ENCODE assay signal across 30 mouse cellular contexts in genomic region chr2:36073781-36074180, GRCm38 (mm10). TPM values are rescaled to one million over a fixed set of nuclear protein-coding genes. Genes with fewer than 3 reads are reported as not detected.
DNase-seq lines count a peak whose midpoint lies in the region; ATAC-seq and TF ChIP-seq lines count a peak whose summit lies in the region.
"Had no signal": no experiment of that assay in that cellular context is flagged by ENCODE, and none has a peak within 500 bp of the region (broad histone marks: within the 10 kb centered on the region; RNA-seq: fewer than 3 reads in every experiment).

No protein-coding gene starts in this region.

- intact Hi-C loops in gastrocnemius, postnatal 36 days (cut with DNase I), result no loop called here

- no peak for TF ChIP-seq CTCF in stomach, postnatal 0 days (IDR thresholded peaks at IDR 0.05; ENCODE audit: low read depth)

- no peak overlapping the region for H3K27ac ChIP-seq in stomach, embryonic 14.5 days (ENCODE audit: low read length)
- H3K27ac ChIP-seq in stomach, postnatal 0 days (replicated peaks), result no peak overlapping the region
- no peak overlapping the region for H3K27ac ChIP-seq in midbrain, embryonic 15.5 days
- H3K27ac ChIP-seq: embryonic facial prominence, embryonic 10.5 days; embryonic facial prominence, embryonic 15.5 days; forebrain, embryonic 12.5 days; hindbrain, embryonic 10.5 days; hindbrain, embryonic 15.5 days; limb, embryonic 10.5 days; limb, embryonic 15.5 days; liver, embryonic 15.5 days; midbrain, embryonic 10.5 days; neural tube, embryonic 13.5 days had no signal

- 0 out of 2 replicates have a peak, but pooled peaks have one; percentile 7 for ATAC-seq in stomach, embryonic 14.5 days (ENCODE audit: insufficient number of reproducible peaks, insufficient read depth, low FRiP score, low read depth)
- ATAC-seq in stomach, postnatal 0 days (ENCODE audit: low FRiP score, low TSS enrichment), result no peak
- ATAC-seq in midbrain, embryonic 15.5 days (replicated peaks), result no peak
- ATAC-seq: inflammation-experienced regulatory T-cells, adult 6 months had no signal

- WGBS in stomach, embryonic 14.5 days, result 57% methylated on average over 3 of the region's 3 CpGs
- WGBS in stomach, postnatal 0 days, result 53% methylated on average over 3 of the region's 3 CpGs
- WGBS in midbrain, embryonic 15.5 days, result 68% methylated on average over 3 of the region's 3 CpGs

- H3K4me3 ChIP-seq in stomach, embryonic 14.5 days (ENCODE audit: low read depth, low read length), result no peak overlapping the region
- H3K4me3 ChIP-seq in stomach, postnatal 0 days (ENCODE audit: low read depth, low read length), result no peak overlapping the region
- H3K4me3 ChIP-seq in midbrain, embryonic 15.5 days, result no peak overlapping the region
- H3K4me3 ChIP-seq: embryonic facial prominence, embryonic 10.5 days; embryonic facial prominence, embryonic 15.5 days; forebrain, embryonic 12.5 days; heart, embryonic 12.5 days; hindbrain, embryonic 10.5 days; hindbrain, embryonic 15.5 days; limb, embryonic 10.5 days; limb, embryonic 15.5 days; liver, embryonic 15.5 days; midbrain, embryonic 10.5 days; neural tube, embryonic 13.5 days had no signal

- H3K27me3 ChIP-seq in stomach, embryonic 14.5 days (ENCODE audit: control insufficient read depth, insufficient read depth, low read length), result no peaks in the 10 kb centered on the region
- H3K27me3 ChIP-seq in stomach, postnatal 0 days (ENCODE audit: control insufficient read depth, insufficient read depth, low read length), result no peaks in the 10 kb centered on the region
- H3K27me3 ChIP-seq in midbrain, embryonic 15.5 days (replicated peaks), result no peaks in the 10 kb centered on the region
- H3K27me3 ChIP-seq: limb, embryonic 15.5 days had no signal

- no peak overlapping the region for H3K9ac ChIP-seq in stomach, embryonic 14.5 days (replicated peaks; ENCODE audit: low read depth, low read length)
- H3K9ac ChIP-seq in stomach, postnatal 0 days (ENCODE audit: low read length), result no peak overlapping the region
- H3K9ac ChIP-seq in midbrain, embryonic 15.5 days, result no peak overlapping the region
- H3K9ac ChIP-seq: embryonic facial prominence, embryonic 15.5 days; forebrain, embryonic 12.5 days; heart, embryonic 12.5 days; hindbrain, embryonic 15.5 days; limb, embryonic 15.5 days; liver, embryonic 15.5 days; lung, embryonic 14.5 days; neural tube, embryonic 13.5 days had no signal

- H3K4me1 ChIP-seq in stomach, embryonic 14.5 days (ENCODE audit: control insufficient read depth, insufficient read depth, low read length), result 0 out of 2 replicates have a peak, but pooled peaks cover 3% of the 10 kb centered on the region
- H3K4me1 ChIP-seq in stomach, postnatal 0 days (replicated peaks; ENCODE audit: control insufficient read depth, insufficient read depth), result no peaks in the 10 kb centered on the region
- peaks cover 9% of the 10 kb centered on the region for H3K4me1 ChIP-seq in midbrain, embryonic 15.5 days
- H3K4me1 ChIP-seq: heart, embryonic 12.5 days; liver, embryonic 15.5 days had no signal

- no peak overlapping the region for H3K4me2 ChIP-seq in stomach, embryonic 14.5 days (replicated peaks; ENCODE audit: low read depth, low read length)
- H3K4me2 ChIP-seq in stomach, postnatal 0 days (replicated peaks; ENCODE audit: low read depth), result no peak overlapping the region
- H3K4me2 ChIP-seq in midbrain, embryonic 15.5 days, result no peak overlapping the region
- H3K4me2 ChIP-seq: embryonic facial prominence, embryonic 15.5 days; forebrain, embryonic 12.5 days; heart, embryonic 12.5 days; hindbrain, embryonic 15.5 days; limb, embryonic 15.5 days; liver, embryonic 15.5 days; lung, embryonic 14.5 days; neural tube, embryonic 13.5 days had no signal

- H3K9me3 ChIP-seq in stomach, embryonic 14.5 days (ENCODE audit: control insufficient read depth, low read depth, low read length), result no peaks in the 10 kb centered on the region
- no peaks in the 10 kb centered on the region for H3K9me3 ChIP-seq in stomach, postnatal 0 days (ENCODE audit: control insufficient read depth, low read length)
- no peaks in the 10 kb centered on the region for H3K9me3 ChIP-seq in midbrain, embryonic 15.5 days
- H3K9me3 ChIP-seq: embryonic facial prominence, embryonic 10.5 days; embryonic facial prominence, embryonic 15.5 days; forebrain, embryonic 12.5 days; heart, embryonic 12.5 days; hindbrain, embryonic 10.5 days; hindbrain, embryonic 15.5 days; limb, embryonic 10.5 days; limb, embryonic 15.5 days; liver, embryonic 15.5 days; midbrain, embryonic 10.5 days; neural tube, embryonic 13.5 days had no signal

- DNase-seq in gastrocnemius, adult 18-20 months (ENCODE audit: low spot score), result peak; percentile 5
- no peak for DNase-seq in gastrocnemius, postnatal 36 days
- peak; percentile 5 for DNase-seq in kidney, adult 11 months
- DNase-seq in kidney, adult 8-10 months, result no peak
- no peak for DNase-seq in stomach, postnatal 0 days (ENCODE audit: low spot score)
- DNase-seq in skeletal muscle tissue, adult 2 months (ENCODE audit: low read depth, low spot score), result peak; percentile 3
- DNase-seq: B cell, adult 2 months; cerebellum, adult 8-10 months; cerebellum, postnatal 25 days; layer of hippocampus, adult 9-11 months; lung, embryonic 14.5 days; lung, postnatal 14 days; right cerebral cortex, postnatal 4 days had no signal

- TF ChIP-seq EP300 in stomach, postnatal 0 days (optimal IDR thresholded peaks at IDR 0.05), result no peak

- H3K36me3 ChIP-seq in stomach, embryonic 14.5 days (ENCODE audit: control insufficient read depth, insufficient read depth, low read length), result no peaks in the 10 kb centered on the region
- no peaks in the 10 kb centered on the region for H3K36me3 ChIP-seq in stomach, postnatal 0 days (ENCODE audit: control insufficient read depth, insufficient read depth, low read length)
- no peaks in the 10 kb centered on the region for H3K36me3 ChIP-seq in midbrain, embryonic 15.5 days (replicated peaks)
- H3K36me3 ChIP-seq: embryonic facial prominence, embryonic 10.5 days; embryonic facial prominence, embryonic 15.5 days; forebrain, embryonic 12.5 days; heart, embryonic 12.5 days; hindbrain, embryonic 10.5 days; hindbrain, embryonic 15.5 days; limb, embryonic 10.5 days; limb, embryonic 15.5 days; liver, embryonic 15.5 days; midbrain, embryonic 10.5 days; neural tube, embryonic 13.5 days had no signal

RNA-seq across cellular contexts. Expression of gene Morn5, which starts 24.5 kb away (rescaled TPM):
- total RNA-seq in gastrocnemius, adult 18-20 months (2021), result not detected
- total RNA-seq in gastrocnemius, postnatal 36 days (2021), result not detected
- polyA plus RNA-seq in stomach, embryonic 14.5 days (2014; fragmentation: Nextera tagmentation; extraction: Ambion mirVana), result not detected in 2 replicates
- polyA plus RNA-seq in stomach, postnatal 0 days (2015; fragmentation: Nextera tagmentation; extraction: Ambion mirVana), result not detected in 2 replicates
- 2.0 and 3.7 TPM in 2 replicates for polyA plus RNA-seq in midbrain, embryonic 15.5 days (2015; fragmentation: Nextera tagmentation; extraction: Ambion mirVana)
- total RNA-seq: granulocyte monocyte progenitor cell, adult 5-6 weeks had no signal
- polyA plus RNA-seq: heart, embryonic 12.5 days; heart, postnatal 0 days; inflammation-experienced regulatory T-cells, adult 6 months; large intestine, adult 2 months; limb, embryonic 15.5 days; liver, embryonic 15.5 days had no signal

RNA-seq across cellular contexts. Expression of gene Ndufa8, which starts 24.6 kb away (rescaled TPM):
- total RNA-seq in gastrocnemius, adult 18-20 months (2021), result 100 to 1,000 TPM; 309 to 366 TPM
- total RNA-seq in gastrocnemius, postnatal 36 days (2021), result 100 to 1,000 TPM; 365 to 379 TPM
- 220 and 238 TPM in 2 replicates for polyA plus RNA-seq in stomach, embryonic 14.5 days (2014; fragmentation: Nextera tagmentation; extraction: Ambion mirVana)
- polyA plus RNA-seq in stomach, postnatal 0 days (2015; fragmentation: Nextera tagmentation; extraction: Ambion mirVana), result 237 and 242 TPM in 2 replicates
- polyA plus RNA-seq in midbrain, embryonic 15.5 days (2015; fragmentation: Nextera tagmentation; extraction: Ambion mirVana), result 290 and 315 TPM in 2 replicates

RNA-seq across cellular contexts. Expression of gene Lhx6, which starts 31.4 kb away (rescaled TPM):
- 1 to 10 TPM in 1 of 2 experiments, under 1 TPM in 1; 0.94 to 1.4 TPM for total RNA-seq in gastrocnemius, adult 18-20 months (2021)
- total RNA-seq in gastrocnemius, postnatal 36 days (2021), result 1 to 10 TPM; 2.4 to 2.8 TPM
- 0.87 and 1.5 TPM in 2 replicates for polyA plus RNA-seq in stomach, embryonic 14.5 days (2014; fragmentation: Nextera tagmentation; extraction: Ambion mirVana)
- polyA plus RNA-seq in stomach, postnatal 0 days (2015; fragmentation: Nextera tagmentation; extraction: Ambion mirVana), result 0.41 and 0.79 TPM in 2 replicates
- polyA plus RNA-seq in midbrain, embryonic 15.5 days (2015; fragmentation: Nextera tagmentation; extraction: Ambion mirVana), result 4.5 and 5.2 TPM in 2 replicates
- total RNA-seq: granulocyte monocyte progenitor cell, adult 5-6 weeks had no signal
- polyA plus RNA-seq: inflammation-experienced regulatory T-cells, adult 6 months had no signal

Comparison
In these comparisons a context has a peak if more than half of its experiments do, and no peak if none do; other contexts are left out.
1. DNase-seq: peak in gastrocnemius, adult 18-20 months (single experiment), kidney, adult 11 months (single experiment) and skeletal muscle tissue, adult 2 months (single experiment); none in gastrocnemius, postnatal 36 days (0 of 2), kidney, adult 8-10 months (0 of 2) and stomach, postnatal 0 days (single experiment).